Mouse (Mus musculus) kidney, postnatal 10 days (tissue): ENCODE data around the gene Plch1.
A peak's percentile ranks its signal among the peaks of the same experiment; 100 is the strongest.

Experiments used
- DNase-seq: peaks from one replicate; pipeline ENCODE4 v3.0.0; 2021; ENCODE audit warnings: mixed read lengths

The Plch1 gene

GRCm38 (mm10) chr3:63852828-63853227, 46.4 kb downstream of the Plch1 start:
- DNase-seq = no peak

- DNase-seq = no peak
Observed at GRCm38 (mm10) chr3:63851125-63851698, 48.1 kb downstream of the Plch1 start.

- no peak for DNase-seq
Observed at GRCm38 (mm10) chr3:63849765-63850346, 49.4 kb downstream of the Plch1 start.

- DNase-seq = no peak
Observed at GRCm38 (mm10) chr3:63844141-63844540, 55.1 kb downstream of the Plch1 start.

- DNase-seq = no peak
Observed at GRCm38 (mm10) chr3:63842436-63842835, 56.8 kb downstream of the Plch1 start.

GRCm38 (mm10) chr3:63837750-63838149, 61.5 kb downstream of the Plch1 start:
- no peak for DNase-seq

- no peak for DNase-seq
Observed at GRCm38 (mm10) chr3:63836937-63837632, 62.2 kb downstream of the Plch1 start.

GRCm38 (mm10) chr3:63835816-63836215, 63.5 kb downstream of the Plch1 start:
- no peak for DNase-seq

- no peak for DNase-seq
Observed at GRCm38 (mm10) chr3:63823874-63824400, 75.3 kb downstream of the Plch1 start.

GRCm38 (mm10) chr3:63822631-63823030, 76.6 kb downstream of the Plch1 start:
- DNase-seq = no peak

- peak; percentile 39 for DNase-seq
Observed at GRCm38 (mm10) chr3:63815131-63815530, 84.1 kb downstream of the Plch1 start.

GRCm38 (mm10) chr3:63814203-63814602, 85.1 kb downstream of the Plch1 start:
- no peak for DNase-seq

- DNase-seq = no peak
Observed at GRCm38 (mm10) chr3:63806906-63807305, 92.4 kb downstream of the Plch1 start.

GRCm38 (mm10) chr3:63805496-63805895, 93.8 kb downstream of the Plch1 start:
- DNase-seq = no peak

- no peak for DNase-seq
Observed at GRCm38 (mm10) chr3:63800685-63801084, 98.6 kb downstream of the Plch1 start.

- DNase-seq = no peak
Observed at GRCm38 (mm10) chr3:63786805-63787365, 112.4 kb downstream of the Plch1 start.

GRCm38 (mm10) chr3:63772617-63773305, 126.5 kb downstream of the Plch1 start:
- DNase-seq = peak; percentile 57

- DNase-seq = no peak
Observed at GRCm38 (mm10) chr3:63760821-63761220, 138.5 kb downstream of the Plch1 start.

GRCm38 (mm10) chr3:63740073-63740472, 159.2 kb downstream of the Plch1 start:
- DNase-seq = no peak

GRCm38 (mm10) chr3:63728325-63728724, 170.9 kb downstream of the Plch1 start:
- no peak for DNase-seq

- DNase-seq = no peak
Observed at GRCm38 (mm10) chr3:63726667-63727342, 172.5 kb downstream of the Plch1 start.

- DNase-seq = no peak
Observed at GRCm38 (mm10) chr3:63693694-63694093, 205.6 kb downstream of the Plch1 start.

GRCm38 (mm10) chr3:63692727-63693126, 206.5 kb downstream of the Plch1 start:
- DNase-seq = no peak
